Mouse (Mus musculus): ENCODE measurements around the gene Gm20824. TPM values are rescaled to one million over a fixed set of nuclear protein-coding genes. Genes with fewer than 3 reads are reported as not detected.
"Not testable (repeated sequence)": the region's sequence is repeated elsewhere in the genome, so short reads cannot be mapped to it uniquely, and the experiment has no call there.

Gene Gm20824
- not detected for polyA plus RNA-seq (2017; shearing (Covaris generic))

GRCm38 (mm10) chrY:8257607-8258006 lies at the start of gene Gm20824:
Gm20824 (plus strand) TSS chrY:8257907.
- ATAC-seq: not testable (repeated sequence)

Other genes with a start within 250 kb of the Gm20824 start
- not detected for gene Gm20825, start 186.4 kb upstream of the Gm20824 start, polyA plus RNA-seq (2017; shearing (Covaris generic))